Mouse (Mus musculus): ENCODE results near the gene Mafk.
"Not testable (repeated sequence)": the region's sequence is repeated elsewhere in the genome, so short reads cannot be mapped to it uniquely, and the experiment has no call there.

Mafk gene

DNA sequence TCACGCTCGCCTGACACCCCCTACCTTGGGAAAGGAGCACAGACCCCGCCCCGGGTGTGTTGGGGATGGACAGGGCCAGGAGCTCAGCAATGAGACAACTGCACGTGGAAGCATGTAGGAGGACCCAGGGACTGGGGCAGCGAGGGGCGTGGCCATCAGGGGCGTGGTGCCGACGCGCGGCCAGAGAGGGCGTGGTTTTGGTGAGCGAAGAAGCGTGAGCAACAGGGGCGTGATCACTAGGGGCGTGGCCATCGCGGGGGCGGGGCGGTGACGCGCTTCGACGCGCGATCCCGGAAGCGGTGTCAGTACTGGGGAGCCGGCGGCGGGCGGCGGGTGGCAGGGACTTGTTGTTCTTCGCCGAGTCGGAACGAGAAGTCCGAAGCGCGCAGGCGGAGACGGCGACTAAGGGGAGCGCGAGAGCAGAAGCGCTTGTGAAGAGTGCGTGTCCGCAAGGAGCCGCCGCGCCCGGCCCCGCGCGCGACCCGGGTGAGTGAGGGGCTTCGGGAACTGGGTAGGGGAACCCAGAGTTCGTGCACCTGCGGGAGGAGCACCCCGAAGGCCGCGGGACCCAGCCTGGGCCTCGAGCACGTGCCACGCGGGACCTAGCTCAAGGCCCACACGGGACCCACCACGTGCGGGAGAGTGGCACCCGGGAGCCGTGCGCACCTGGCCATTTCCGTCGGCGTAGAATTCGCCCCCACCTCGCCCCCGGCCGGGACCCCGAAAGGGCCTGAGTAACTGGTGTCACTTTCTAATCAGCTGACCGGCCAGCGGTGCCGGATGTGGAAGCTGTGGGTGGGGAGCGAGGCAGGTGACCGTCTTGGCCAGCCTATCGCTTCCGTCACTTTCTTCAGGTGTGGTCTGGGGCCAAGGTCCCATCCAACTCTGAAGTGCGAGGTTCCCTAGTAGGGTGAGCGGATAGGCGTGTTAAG is at the start of gene Mafk:
TSS of gene Mafk (plus strand) at position 287 of the 932 bp plus-strand sequence.
- DNase-seq (ENCODE audit: low read depth): peak; percentile 93

GRCm38 (mm10) chr5:139742640-139743039 is 48.7 kb upstream of the Mafk start:
- DNase-seq (ENCODE audit: low read depth): not testable (repeated sequence)

- DNase-seq (ENCODE audit: low read depth): no peak
Measured at GRCm38 (mm10) chr5:139745771-139746170, 45.5 kb upstream of the Mafk start.

GRCm38 (mm10) chr5:139749413-139750125 is 41.7 kb upstream of the Mafk start:
- DNase-seq (ENCODE audit: low read depth): no peak

- DNase-seq (ENCODE audit: low read depth): no peak
Measured at GRCm38 (mm10) chr5:139750535-139750934, 40.8 kb upstream of the Mafk start.

- DNase-seq (ENCODE audit: low read depth): no peak
Measured at GRCm38 (mm10) chr5:139754753-139755152, 36.6 kb upstream of the Mafk start.

DNA sequence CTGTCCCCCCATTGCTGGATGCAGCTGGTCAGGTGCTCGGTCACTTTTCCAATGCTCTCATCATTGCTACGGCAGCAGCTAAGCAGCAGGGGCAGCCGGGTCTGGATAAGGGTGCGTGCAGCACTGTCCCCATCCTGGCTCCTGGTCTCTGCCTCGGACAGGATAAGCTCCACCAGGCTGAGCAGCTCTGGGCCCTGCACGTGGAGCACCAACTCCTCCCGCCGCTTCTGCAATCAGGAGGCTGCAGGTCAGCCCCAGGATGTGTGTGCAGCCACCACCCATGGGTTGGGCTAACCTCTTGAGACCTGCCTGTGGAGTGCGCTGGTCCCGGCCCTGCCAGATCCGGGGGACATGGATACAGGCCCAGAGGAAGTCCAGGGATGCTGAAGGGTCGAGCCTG is 35.2 kb upstream of the Mafk start:
- no peak for DNase-seq (ENCODE audit: low read depth)

DNA sequence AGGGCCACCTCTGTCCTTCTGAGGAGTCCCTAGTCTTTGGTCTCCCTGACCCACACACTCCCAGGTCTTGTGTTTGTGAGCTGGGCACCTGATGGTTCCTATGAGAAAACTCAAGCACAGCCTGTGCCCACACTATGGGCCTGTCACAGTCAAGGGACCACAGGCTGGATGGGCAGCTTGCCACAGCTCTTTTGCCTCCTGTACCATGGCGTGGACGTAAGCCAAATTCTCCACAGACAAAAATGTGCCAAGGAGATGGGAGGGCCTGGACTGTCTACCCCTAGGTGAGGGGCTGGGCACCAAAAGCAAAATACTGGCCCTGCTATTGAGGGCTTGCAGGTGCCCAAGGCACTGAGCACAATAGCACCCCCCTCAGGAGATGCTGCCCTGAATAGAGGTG is 34.7 kb upstream of the Mafk start:
- DNase-seq (ENCODE audit: low read depth): no peak

DNA sequence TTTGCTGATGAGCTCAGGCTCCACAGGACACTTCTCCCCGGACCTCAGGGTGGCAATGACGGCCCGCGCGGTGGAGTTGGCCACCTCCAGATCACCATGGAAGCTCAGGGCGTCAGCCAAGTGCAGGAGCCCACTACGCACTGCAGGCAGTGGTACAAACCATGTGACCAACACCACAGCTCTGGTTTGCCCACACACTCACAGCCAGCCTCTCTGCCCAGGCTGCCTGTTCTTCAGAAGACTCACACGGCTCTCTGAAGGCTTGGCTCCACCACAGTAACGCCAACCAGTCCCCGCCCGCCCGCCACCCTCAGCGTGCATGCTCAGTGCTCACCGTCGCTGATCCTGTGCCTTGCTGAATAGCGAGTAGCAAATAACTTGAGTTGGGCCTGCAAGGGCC is 33.2 kb upstream of the Mafk start:
- no peak for DNase-seq (ENCODE audit: low read depth)

GRCm38 (mm10) chr5:139764296-139764695 is 27.0 kb upstream of the Mafk start:
- peak; percentile 8 for DNase-seq (ENCODE audit: low read depth)

- DNase-seq (ENCODE audit: low read depth): no peak
Measured at GRCm38 (mm10) chr5:139768216-139768615, 23.1 kb upstream of the Mafk start.

DNA sequence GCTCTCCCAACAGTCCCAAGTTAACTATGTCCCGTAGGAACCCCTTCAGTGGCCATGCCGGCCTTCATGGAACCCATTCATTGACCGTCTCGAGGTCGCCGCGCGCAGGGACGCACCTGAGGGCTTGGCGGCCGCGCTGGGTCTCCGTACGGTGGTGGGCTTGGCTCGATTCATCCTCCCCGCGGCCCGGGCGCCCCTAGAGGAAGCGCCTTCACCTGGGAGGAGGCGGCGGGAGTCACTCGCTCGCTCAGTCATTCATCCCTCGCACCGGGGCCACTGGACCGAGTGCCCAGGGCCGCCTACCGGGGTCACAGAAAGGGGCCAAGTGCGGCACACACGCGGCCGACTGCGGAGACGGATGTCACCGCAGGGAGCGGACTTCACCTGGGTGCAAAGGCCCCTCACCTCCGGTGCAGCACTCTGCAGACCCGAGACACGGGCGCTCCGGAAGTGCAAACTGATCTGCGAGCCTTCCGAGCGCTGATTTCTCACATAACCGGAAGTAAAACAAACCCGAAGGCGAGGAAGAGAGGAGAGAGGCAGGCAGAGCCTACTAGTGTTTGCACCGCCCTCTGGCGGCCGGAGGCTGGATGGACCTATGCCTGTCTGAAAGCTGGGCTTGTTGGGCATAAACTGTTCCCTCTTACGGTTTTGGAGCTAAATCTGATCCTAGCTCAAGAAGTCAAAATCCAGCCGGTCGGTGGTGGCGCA is 15.9 kb upstream of the Mafk start, which contains the start of gene Ints1:
TSS of gene Ints1 (minus strand) at position 459 of the 711 bp plus-strand sequence.
- DNase-seq (ENCODE audit: low read depth): peak; percentile 92

DNA sequence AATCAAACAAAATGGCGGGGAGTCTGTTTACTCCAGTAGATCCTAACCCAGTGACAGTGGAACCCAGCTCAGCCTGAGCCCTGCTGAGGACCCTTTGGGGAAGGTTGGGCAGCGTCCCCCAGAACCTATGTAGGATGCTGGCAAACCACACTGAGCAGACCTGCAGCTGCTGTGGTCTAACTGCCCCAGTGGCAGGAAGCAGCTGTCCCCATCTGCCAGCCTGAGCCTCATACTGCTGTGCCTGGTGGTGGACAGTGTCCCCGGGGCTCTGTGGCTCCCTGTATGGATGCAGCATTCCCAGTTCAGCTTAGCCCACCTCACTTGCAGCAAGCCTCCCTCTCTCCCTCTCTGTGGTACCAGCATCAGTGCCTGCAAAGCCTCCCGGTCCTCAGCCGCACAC is 14.3 kb upstream of the Mafk start:
- DNase-seq (ENCODE audit: low read depth): no peak

DNA sequence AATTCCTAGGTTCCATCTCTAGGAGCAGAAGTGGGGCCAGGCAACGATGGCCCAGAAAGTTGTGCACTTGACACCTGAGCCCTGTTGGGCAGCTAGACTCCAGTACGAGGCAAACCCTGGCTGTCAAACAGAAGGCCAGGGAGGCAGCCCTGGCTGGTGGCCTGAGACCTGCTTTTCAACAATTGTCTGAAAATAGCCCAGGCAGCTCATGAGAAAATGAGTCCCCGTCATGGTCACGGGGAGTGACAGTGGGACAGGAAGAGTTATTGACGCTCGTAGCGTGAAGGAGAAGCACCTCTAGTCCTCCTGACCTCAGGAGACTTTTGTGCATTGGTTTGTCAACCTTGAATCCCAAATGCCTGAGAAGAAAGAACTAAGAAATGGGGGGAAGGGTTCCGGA is 9.9 kb upstream of the Mafk start:
- no peak for DNase-seq (ENCODE audit: low read depth)

DNA sequence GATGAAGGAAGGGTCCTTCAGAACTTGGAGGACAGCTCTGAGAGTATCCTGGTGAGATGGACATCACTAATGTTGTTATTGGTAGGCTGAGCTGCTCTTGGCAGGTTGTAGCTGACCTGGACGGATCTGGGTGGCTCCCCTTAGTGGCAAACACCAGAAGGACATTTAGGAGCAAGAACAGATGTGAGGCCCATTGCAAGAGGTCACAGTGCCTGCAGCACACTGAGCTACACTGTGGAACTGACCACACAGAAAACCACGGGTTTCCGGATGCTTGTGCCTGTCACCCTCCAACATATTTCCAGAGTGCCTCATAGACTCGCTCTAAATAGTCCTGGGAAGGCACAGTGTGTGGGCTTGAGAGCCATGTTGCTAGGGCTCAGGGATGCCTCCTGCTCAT is 1.8 kb upstream of the Mafk start:
- no peak for DNase-seq (ENCODE audit: low read depth)

DNA sequence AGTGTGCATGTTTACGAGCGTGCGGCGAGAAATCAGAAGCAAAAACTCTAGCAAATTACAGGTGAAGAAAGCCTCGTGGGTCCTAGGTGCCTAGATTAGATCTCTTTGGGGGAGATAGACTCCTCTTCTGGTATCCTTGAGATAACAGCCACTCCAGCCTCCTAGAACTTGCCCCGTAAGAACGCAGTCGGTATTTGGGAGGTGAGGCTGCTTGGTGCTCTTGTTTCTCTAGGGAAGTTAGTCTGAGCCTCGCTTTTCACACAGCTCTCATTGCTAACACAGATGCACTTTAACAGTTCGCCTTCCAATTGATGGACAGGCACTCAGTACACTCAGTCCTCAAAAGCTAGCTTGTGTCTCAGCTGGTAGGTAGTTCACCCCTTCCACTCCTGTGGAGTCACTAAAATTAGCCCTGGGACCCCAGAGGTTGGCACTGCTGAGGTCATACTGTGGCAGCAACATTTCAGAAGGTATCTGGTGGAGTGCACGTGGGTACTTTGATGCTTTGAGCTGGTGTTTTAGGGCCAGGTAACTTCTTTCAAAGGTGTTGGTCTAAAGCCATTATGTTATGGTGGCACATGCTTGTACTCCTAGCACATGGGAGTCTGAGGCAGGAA is 954 bp downstream of the Mafk start:
- no peak for DNase-seq (ENCODE audit: low read depth)

- no peak for DNase-seq (ENCODE audit: low read depth)
Measured at GRCm38 (mm10) chr5:139792966-139793337, 1.6 kb downstream of the Mafk start.

- peak; percentile 85 for DNase-seq (ENCODE audit: low read depth)
Measured at GRCm38 (mm10) chr5:139793338-139794089, 2.2 kb downstream of the Mafk start.

GRCm38 (mm10) chr5:139794137-139794536 is 2.8 kb downstream of the Mafk start:
- DNase-seq (ENCODE audit: low read depth): no peak

GRCm38 (mm10) chr5:139794938-139795337 is 3.6 kb downstream of the Mafk start:
- peak; percentile 76 for DNase-seq (ENCODE audit: low read depth)

- DNase-seq (ENCODE audit: low read depth): no peak
Measured at GRCm38 (mm10) chr5:139796001-139796620, 4.8 kb downstream of the Mafk start.
